Mouse (Mus musculus): ENCODE measurements around the gene Emx1.

Gene Emx1

DNA sequence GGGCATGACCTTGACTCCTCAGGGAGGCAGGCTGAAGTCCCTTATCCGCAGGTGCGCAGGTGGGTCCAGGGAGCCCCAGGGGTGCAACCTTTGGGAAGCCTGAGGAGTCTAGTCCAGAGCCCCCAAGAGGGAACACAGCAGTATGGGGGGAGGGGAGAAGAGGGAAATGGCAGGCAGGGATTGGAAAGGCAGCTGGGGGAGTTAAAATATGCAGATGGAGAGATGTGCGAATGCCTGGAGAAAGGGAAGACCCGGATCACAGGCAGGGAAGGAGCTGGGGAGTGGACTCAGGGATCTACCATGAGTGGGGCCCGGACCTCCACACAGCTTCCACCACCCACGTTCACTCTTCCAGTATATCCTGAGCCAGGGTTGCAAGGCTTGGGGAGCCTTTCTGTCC is 44.2 kb downstream of the Emx1 start:
- Histone ChIP-seq H3K9me3 (ENCODE audit: low read length) (no peaks in the 10 kb centered on the region), H3K4me1 (replicated peaks; ENCODE audit: low read depth, low read length) (peaks cover 70% of the 10 kb centered on the region), H3K4me3 (replicated peaks; ENCODE audit: low read length) (peak overlapping the region; percentile 39; the same call in 1 of the 2 replicates), H3K27me3 (ENCODE audit: insufficient read depth, low read length) (peaks cover 21% of the 10 kb centered on the region), H3K36me3 (ENCODE audit: insufficient read depth, low read length) (no peaks in the 10 kb centered on the region)
- TF ChIP-seq NANOG (IDR thresholded peaks at IDR 0.05; ENCODE audit: borderline replicate concordance, low read length) (no peak), CTCF (conservative IDR thresholded peaks at IDR 0.05; ENCODE audit: low read length) (no peak), POU5F1 (IDR thresholded peaks at IDR 0.05; ENCODE audit: borderline replicate concordance, low read length) (no peak)

DNA sequence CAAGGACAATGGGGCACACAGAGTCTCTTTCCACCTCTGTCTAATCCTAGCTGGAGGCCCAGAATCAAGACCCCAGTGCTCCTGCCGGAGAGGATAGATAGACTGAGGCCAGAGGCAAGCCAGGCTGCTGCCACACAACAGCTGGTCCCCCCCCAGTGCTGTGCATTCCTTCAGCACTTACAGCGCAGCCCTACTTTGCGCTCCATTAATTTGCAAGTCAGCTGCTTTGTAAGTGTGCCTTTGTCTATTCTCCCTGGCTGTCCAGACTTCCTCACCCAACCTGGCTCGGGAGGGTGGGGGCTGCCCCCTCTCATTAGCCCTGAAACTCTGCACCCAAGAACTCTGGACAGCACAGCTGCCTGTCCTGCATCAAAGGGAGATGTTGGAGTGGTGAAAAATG is 44.8 kb downstream of the Emx1 start:
- peak overlapping the region; percentile 39; the same call in 1 of the 2 replicates for H3K4me3 ChIP-seq (replicated peaks; ENCODE audit: low read length)
- H3K4me1 ChIP-seq (replicated peaks; ENCODE audit: low read depth, low read length): peaks cover 70% of the 10 kb centered on the region
- H3K27me3 ChIP-seq (ENCODE audit: insufficient read depth, low read length): peaks cover 18% of the 10 kb centered on the region
- H3K9me3 ChIP-seq (ENCODE audit: low read length): no peaks in the 10 kb centered on the region
- no peaks in the 10 kb centered on the region for H3K36me3 ChIP-seq (ENCODE audit: insufficient read depth, low read length)
- no peak for TF ChIP-seq POU5F1 (IDR thresholded peaks at IDR 0.05; ENCODE audit: borderline replicate concordance, low read length)
- TF ChIP-seq NANOG (IDR thresholded peaks at IDR 0.05; ENCODE audit: borderline replicate concordance, low read length): no peak
- no peak for TF ChIP-seq CTCF (conservative IDR thresholded peaks at IDR 0.05; ENCODE audit: low read length)

DNA sequence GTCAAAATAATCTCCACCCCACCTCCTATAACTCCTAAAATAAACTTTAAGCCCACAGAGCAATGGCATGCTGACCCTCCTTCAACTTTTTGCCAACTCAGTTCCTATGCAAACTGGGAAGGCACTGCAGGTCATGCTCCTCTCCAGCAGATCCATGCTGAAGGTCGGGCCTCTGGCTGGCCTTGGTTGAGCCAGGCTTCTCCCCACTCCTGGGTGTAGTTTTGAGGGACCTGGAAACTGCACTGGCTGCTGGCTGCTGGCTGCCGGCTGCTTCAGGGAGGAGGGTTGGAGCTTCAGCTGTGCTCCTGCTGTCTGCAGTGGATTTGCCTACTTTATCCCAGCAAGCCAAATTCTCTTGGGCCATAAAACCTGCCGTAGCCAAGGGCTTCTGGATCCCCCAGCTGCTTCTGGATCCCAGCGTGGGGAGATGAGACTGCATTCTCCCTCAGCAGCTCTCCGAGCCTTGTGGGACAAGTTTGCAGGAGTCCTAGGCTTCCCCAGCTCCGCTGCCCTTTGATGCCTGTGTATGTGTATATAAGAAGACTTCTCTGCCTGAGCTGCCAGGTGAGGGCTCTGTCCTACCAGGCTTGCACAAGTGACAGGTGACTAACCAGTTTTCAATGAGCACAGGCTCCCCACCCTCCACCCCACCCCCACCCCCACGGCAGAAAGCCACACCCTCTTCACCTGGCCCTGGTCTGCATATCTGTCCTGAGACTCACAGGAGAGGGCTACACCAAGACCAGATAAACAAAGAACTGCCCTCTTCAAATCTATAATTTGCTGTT is 45.8 kb downstream of the Emx1 start:
- Histone ChIP-seq H3K4me3 (replicated peaks; ENCODE audit: low read length) (peak overlapping the region; percentile 29), H3K27me3 (ENCODE audit: insufficient read depth, low read length) (peaks cover 15% of the 10 kb centered on the region; the same call in 1 of the 2 replicates), H3K4me1 (replicated peaks; ENCODE audit: low read depth, low read length) (peaks cover 79% of the 10 kb centered on the region), H3K9me3 (ENCODE audit: low read length) (no peaks in the 10 kb centered on the region), H3K36me3 (ENCODE audit: insufficient read depth, low read length) (no peaks in the 10 kb centered on the region)
- TF ChIP-seq NANOG (IDR thresholded peaks at IDR 0.05; ENCODE audit: borderline replicate concordance, low read length) (no peak), CTCF (conservative IDR thresholded peaks at IDR 0.05; ENCODE audit: low read length) (no peak), POU5F1 (IDR thresholded peaks at IDR 0.05; ENCODE audit: borderline replicate concordance, low read length) (no peak)

GRCm38 (mm10) chr6:85234796-85235195 is 47.6 kb downstream of the Emx1 start:
- no peaks in the 10 kb centered on the region for H3K9me3 ChIP-seq (ENCODE audit: low read length)
- peaks cover 87% of the 10 kb centered on the region for H3K4me1 ChIP-seq (replicated peaks; ENCODE audit: low read depth, low read length)
- H3K4me3 ChIP-seq (replicated peaks; ENCODE audit: low read length): peak overlapping the region; percentile 48
- TF ChIP-seq CTCF (conservative IDR thresholded peaks at IDR 0.05; ENCODE audit: low read length) (no peak), NANOG (IDR thresholded peaks at IDR 0.05; ENCODE audit: borderline replicate concordance, low read length) (no peak), POU5F1 (IDR thresholded peaks at IDR 0.05; ENCODE audit: borderline replicate concordance, low read length) (no peak)
- no peaks in the 10 kb centered on the region for H3K36me3 ChIP-seq (ENCODE audit: insufficient read depth, low read length)
- 0 out of 2 replicates have a peak, but pooled peaks cover 10% of the 10 kb centered on the region for H3K27me3 ChIP-seq (ENCODE audit: insufficient read depth, low read length)

GRCm38 (mm10) chr6:85237001-85237400 is 49.8 kb downstream of the Emx1 start:
- Histone ChIP-seq H3K4me3 (replicated peaks; ENCODE audit: low read length) (0 out of 2 replicates have a peak overlapping the region, but pooled peaks have one; percentile 5), H3K36me3 (ENCODE audit: insufficient read depth, low read length) (no peaks in the 10 kb centered on the region), H3K9me3 (ENCODE audit: low read length) (no peaks in the 10 kb centered on the region), H3K4me1 (replicated peaks; ENCODE audit: low read depth, low read length) (peaks cover 70% of the 10 kb centered on the region), H3K27me3 (ENCODE audit: insufficient read depth, low read length) (no peaks in the 10 kb centered on the region)
- TF ChIP-seq CTCF (conservative IDR thresholded peaks at IDR 0.05; ENCODE audit: low read length): peak; percentile 91
- TF ChIP-seq POU5F1 (IDR thresholded peaks at IDR 0.05; ENCODE audit: borderline replicate concordance, low read length): no peak

GRCm38 (mm10) chr6:85237595-85238337 is 50.5 kb downstream of the Emx1 start:
- TF ChIP-seq NANOG (IDR thresholded peaks at IDR 0.05; ENCODE audit: borderline replicate concordance, low read length) (no peak), POU5F1 (IDR thresholded peaks at IDR 0.05; ENCODE audit: borderline replicate concordance, low read length) (no peak), CTCF (conservative IDR thresholded peaks at IDR 0.05; ENCODE audit: low read length) (no peak)
- H3K4me3 ChIP-seq (replicated peaks; ENCODE audit: low read length): 0 out of 2 replicates have a peak overlapping the region, but pooled peaks have one; percentile 5
- no peaks in the 10 kb centered on the region for H3K27me3 ChIP-seq (ENCODE audit: insufficient read depth, low read length)
- H3K4me1 ChIP-seq (replicated peaks; ENCODE audit: low read depth, low read length): peaks cover 62% of the 10 kb centered on the region
- no peaks in the 10 kb centered on the region for H3K36me3 ChIP-seq (ENCODE audit: insufficient read depth, low read length)
- H3K9me3 ChIP-seq (ENCODE audit: low read length): no peaks in the 10 kb centered on the region

DNA sequence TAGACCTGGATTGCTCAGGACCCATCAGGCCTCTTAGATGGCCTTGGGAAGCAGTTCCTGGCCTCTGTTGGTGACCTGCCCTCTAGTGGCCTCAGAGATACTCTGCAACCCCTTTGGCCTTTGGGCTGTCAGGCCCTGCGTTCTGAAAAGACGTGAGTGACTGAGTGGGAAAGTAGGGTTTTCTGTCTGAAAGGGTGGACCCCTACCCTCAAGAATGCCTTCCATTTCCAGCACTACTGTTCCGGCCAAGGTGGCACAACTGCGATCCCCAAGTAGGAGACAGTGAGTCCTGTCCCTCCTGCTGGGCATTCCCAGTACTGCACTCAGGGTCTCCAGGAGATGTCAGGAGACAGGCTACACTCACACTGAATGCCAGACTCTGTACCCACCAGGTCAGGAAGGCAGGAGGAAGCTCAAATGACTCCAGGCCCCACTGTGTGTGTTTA is 51.8 kb downstream of the Emx1 start:
- H3K27me3 ChIP-seq (ENCODE audit: insufficient read depth, low read length): no peaks in the 10 kb centered on the region
- H3K36me3 ChIP-seq (ENCODE audit: insufficient read depth, low read length): no peaks in the 10 kb centered on the region
- no peaks in the 10 kb centered on the region for H3K9me3 ChIP-seq (ENCODE audit: low read length)
- TF ChIP-seq NANOG (IDR thresholded peaks at IDR 0.05; ENCODE audit: borderline replicate concordance, low read length): no peak
- TF ChIP-seq CTCF (conservative IDR thresholded peaks at IDR 0.05; ENCODE audit: low read length): peak; percentile 99
- no peak for TF ChIP-seq POU5F1 (IDR thresholded peaks at IDR 0.05; ENCODE audit: borderline replicate concordance, low read length)
- H3K4me3 ChIP-seq (replicated peaks; ENCODE audit: low read length): no peak overlapping the region
- peaks cover 49% of the 10 kb centered on the region for H3K4me1 ChIP-seq (replicated peaks; ENCODE audit: low read depth, low read length)

GRCm38 (mm10) chr6:85249821-85250220 is 62.6 kb downstream of the Emx1 start:
- Histone ChIP-seq H3K36me3 (ENCODE audit: insufficient read depth, low read length) (no peaks in the 10 kb centered on the region), H3K4me3 (replicated peaks; ENCODE audit: low read length) (no peak overlapping the region), H3K9me3 (ENCODE audit: low read length) (no peaks in the 10 kb centered on the region), H3K4me1 (replicated peaks; ENCODE audit: low read depth, low read length) (peaks cover 66% of the 10 kb centered on the region), H3K27me3 (ENCODE audit: insufficient read depth, low read length) (0 out of 2 replicates have a peak, but pooled peaks cover 5% of the 10 kb centered on the region)
- no peak for TF ChIP-seq NANOG (IDR thresholded peaks at IDR 0.05; ENCODE audit: borderline replicate concordance, low read length)
- TF ChIP-seq CTCF (conservative IDR thresholded peaks at IDR 0.05; ENCODE audit: low read length): no peak
- TF ChIP-seq POU5F1 (IDR thresholded peaks at IDR 0.05; ENCODE audit: borderline replicate concordance, low read length): no peak
